Mouse (Mus musculus) c-Kit-positive CD71-negative TER-119-negative erythroid progenitor cells, embryonic 14.5 days (primary cell): Measurements from ENCODE around the gene Kif26b.

Experiments
- DNase-seq: peaks from one replicate; pipeline ENCODE4 v3.0.0-alpha.2; 2013; ENCODE audit warnings: low read depth

Kif26b gene

GRCm38 (mm10) chr1:178664271-178664969 lies 135.5 kb downstream of the Kif26b start:
- DNase-seq = no peak

GRCm38 (mm10) chr1:178666524-178666923 lies 137.6 kb downstream of the Kif26b start:
- no peak for DNase-seq

GRCm38 (mm10) chr1:178667808-178668207 lies 138.9 kb downstream of the Kif26b start:
- DNase-seq = no peak

GRCm38 (mm10) chr1:178668907-178669306 lies 140.0 kb downstream of the Kif26b start:
- no peak for DNase-seq

GRCm38 (mm10) chr1:178673051-178673450 lies 144.1 kb downstream of the Kif26b start:
- DNase-seq = no peak

- no peak for DNase-seq
Measured at GRCm38 (mm10) chr1:178673506-178673905, 144.6 kb downstream of the Kif26b start.

GRCm38 (mm10) chr1:178675542-178676252 lies 146.8 kb downstream of the Kif26b start:
- DNase-seq = no peak

- no peak for DNase-seq
Measured at GRCm38 (mm10) chr1:178677160-178677559, 148.2 kb downstream of the Kif26b start.

GRCm38 (mm10) chr1:178677630-178678221 lies 148.8 kb downstream of the Kif26b start:
- DNase-seq = no peak

- DNase-seq = no peak
Measured at GRCm38 (mm10) chr1:178683631-178684030, 154.7 kb downstream of the Kif26b start.

- DNase-seq = no peak
Measured at GRCm38 (mm10) chr1:178684991-178685680, 156.2 kb downstream of the Kif26b start.

GRCm38 (mm10) chr1:178686881-178687280 lies 158.0 kb downstream of the Kif26b start:
- no peak for DNase-seq

- no peak for DNase-seq
Measured at GRCm38 (mm10) chr1:178689512-178689911, 160.6 kb downstream of the Kif26b start.

GRCm38 (mm10) chr1:178691679-178692078 lies 162.8 kb downstream of the Kif26b start:
- DNase-seq = no peak

GRCm38 (mm10) chr1:178700102-178700501 lies 171.2 kb downstream of the Kif26b start:
- DNase-seq = no peak

GRCm38 (mm10) chr1:178703496-178703895 lies 174.6 kb downstream of the Kif26b start:
- DNase-seq = no peak

GRCm38 (mm10) chr1:178707925-178708351 lies 179.0 kb downstream of the Kif26b start:
- DNase-seq = no peak

- DNase-seq = no peak
Measured at GRCm38 (mm10) chr1:178708356-178708755, 179.4 kb downstream of the Kif26b start.

- peak; percentile 22 for DNase-seq
Measured at GRCm38 (mm10) chr1:178712189-178712873, 183.4 kb downstream of the Kif26b start.

- DNase-seq = no peak
Measured at GRCm38 (mm10) chr1:178714209-178714608, 185.3 kb downstream of the Kif26b start.

- no peak for DNase-seq
Measured at GRCm38 (mm10) chr1:178716411-178716810, 187.5 kb downstream of the Kif26b start.

GRCm38 (mm10) chr1:178720821-178721220 lies 191.9 kb downstream of the Kif26b start:
- DNase-seq = no peak
